Mouse (Mus musculus) embryonic facial prominence, embryonic 14.5 days (tissue): ENCODE measurements at regions not wholly inside any gene's neighbourhood (a gene's known extent, or its start where the extent isn't known, plus 50 kb on each side); places are given as distances from the start of the nearest gene placed in this dataset.

Experiments
- ATAC-seq: fragments of 200-750 bp; cut with Nextera tagmentation; 2 replicates; pipeline ENCODE4 v1.8.0; 2017; ENCODE audit warnings: low read depth, moderate number of reproducible peaks, moderate TSS enrichment
- DNase-seq: peaks from one replicate; pipeline ENCODE4 v3.0.0-alpha.2; 2015; ENCODE audit warnings: low spot score
- H3K27ac ChIP-seq: fragments of 300-500 bp; sonication (generic); replicated peaks from 2 replicates; pipeline ENCODE4 v1.5.1; 2014; ENCODE audit warnings: low read depth, mild to moderate bottlenecking, low read length, moderate library complexity
- H3K27me3 ChIP-seq: fragments of 300-500 bp; sonication (generic); replicated peaks from 2 replicates; pipeline ENCODE4 v1.6.1; 2014; ENCODE audit warnings: low read length; ENCODE audit not compliant: control insufficient read depth, insufficient read depth
- H3K36me3 ChIP-seq: fragments of 300-500 bp; sonication (generic); 2 replicates; pipeline ENCODE4 v1.6.1; 2014; ENCODE audit warnings: low read length, mixed read lengths; ENCODE audit not compliant: control insufficient read depth, insufficient read depth
- H3K4me1 ChIP-seq: fragments of 300-500 bp; sonication (generic); 2 replicates; pipeline ENCODE4 v1.6.1; 2014; ENCODE audit warnings: antibody characterized with exemption, low read length; ENCODE audit not compliant: control insufficient read depth, insufficient read depth
- H3K4me2 ChIP-seq: fragments of 300-500 bp; sonication (generic); 2 replicates; pipeline ENCODE4 v1.6.1; 2014; ENCODE audit warnings: low read depth, mild to moderate bottlenecking, low read length, moderate library complexity, mixed read lengths
- H3K4me3 ChIP-seq: fragments of 300-500 bp; sonication (generic); 2 replicates; pipeline ENCODE4 v1.5.1; 2014; ENCODE audit warnings: low read depth, mild to moderate bottlenecking, low read length
- H3K9ac ChIP-seq: fragments of 300-500 bp; sonication (generic); 2 replicates; pipeline ENCODE4 v1.6.1; 2014; ENCODE audit warnings: low read depth, mild to moderate bottlenecking, low read length, moderate library complexity, mixed read lengths
- H3K9me3 ChIP-seq: fragments of 300-500 bp; sonication (generic); 2 replicates; pipeline ENCODE4 v1.6.1; 2016; ENCODE audit warnings: low read length; ENCODE audit not compliant: control insufficient read depth
- WGBS: fragments of 180-500 bp; shearing (Covaris S2); extraction: QIAGEN DNeasy Blood & Tissue Kit; methylation state at CpG from one replicate; pipeline ENCODE4 v1.1.7; 2014; 5-methylcytosine and 5-hydroxymethylcytosine counted together

DNA sequence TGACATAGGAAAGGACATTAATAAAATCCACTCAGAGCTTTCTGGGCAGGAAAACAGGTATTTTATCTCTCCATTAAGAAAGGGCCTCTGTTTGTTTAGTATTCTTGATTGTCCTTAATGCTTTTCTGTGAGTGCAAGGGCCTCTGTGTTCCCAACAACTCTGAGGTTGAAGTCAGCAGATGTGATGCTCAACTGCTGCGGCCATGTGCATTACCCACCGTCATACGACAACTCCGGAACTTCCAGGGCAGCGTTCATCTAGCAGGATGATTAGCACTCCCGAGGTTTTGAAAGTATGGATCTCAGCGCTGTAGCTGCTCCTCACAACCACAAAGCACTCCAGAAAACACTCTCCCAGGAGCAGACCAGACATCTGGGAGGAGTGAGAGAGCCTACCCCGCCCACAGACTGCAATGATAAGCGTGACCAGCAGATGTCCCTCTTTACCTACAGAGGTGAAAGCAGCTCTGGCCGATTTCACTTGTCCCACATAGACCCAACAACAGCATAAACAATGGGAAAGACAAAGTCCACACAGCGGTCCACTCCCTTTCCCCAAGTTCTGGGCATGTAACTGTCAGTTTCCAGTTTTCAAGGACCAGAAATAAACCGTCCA lies 1719.7 kb upstream of the Impad1 start:
- H3K36me3 ChIP-seq = no peaks in the 10 kb centered on the region
- H3K4me2 ChIP-seq = peak overlapping the region; percentile 42
- H3K9me3 ChIP-seq = no peaks in the 10 kb centered on the region
- peak overlapping the region; percentile 35; the same call in 1 of the 2 replicates for H3K9ac ChIP-seq
- no peaks in the 10 kb centered on the region for H3K27me3 ChIP-seq
- DNase-seq = peak; percentile 84
- 18% methylated on average over 12 of the region's 12 CpGs for WGBS
- no peak overlapping the region for H3K27ac ChIP-seq
- H3K4me3 ChIP-seq = peak overlapping the region; percentile 13; the same call in 1 of the 2 replicates
- H3K4me1 ChIP-seq = peaks cover 9% of the 10 kb centered on the region; the same call in 1 of the 2 replicates
- ATAC-seq = peak; percentile 89

GRCm38 (mm10) chr4:6508091-6508490 lies 1714.9 kb upstream of the Impad1 start:
- WGBS = 92% methylated on average over 5 of the region's 5 CpGs
- Histone ChIP-seq H3K9me3 (no peaks in the 10 kb centered on the region), H3K27ac (no peak overlapping the region), H3K9ac (no peak overlapping the region), H3K4me1 (no peaks in the 10 kb centered on the region; the same call in 1 of the 2 replicates), H3K27me3 (no peaks in the 10 kb centered on the region), H3K4me3 (no peak overlapping the region), H3K4me2 (no peak overlapping the region), H3K36me3 (no peaks in the 10 kb centered on the region)
- no peak for DNase-seq
- no peak for ATAC-seq
